Mouse (Mus musculus): ENCODE data around the gene Gm20388. TPM values are rescaled to one million over a fixed set of nuclear protein-coding genes. Genes with fewer than 3 reads are reported as not detected.
A peak's percentile ranks its signal among the peaks of the same experiment; 100 is the strongest.

Gm20388 gene
- total and polyA plus RNA-seq, 2 experiments from 2014 or later, result 51.3 TPM; not detected in 1

DNA sequence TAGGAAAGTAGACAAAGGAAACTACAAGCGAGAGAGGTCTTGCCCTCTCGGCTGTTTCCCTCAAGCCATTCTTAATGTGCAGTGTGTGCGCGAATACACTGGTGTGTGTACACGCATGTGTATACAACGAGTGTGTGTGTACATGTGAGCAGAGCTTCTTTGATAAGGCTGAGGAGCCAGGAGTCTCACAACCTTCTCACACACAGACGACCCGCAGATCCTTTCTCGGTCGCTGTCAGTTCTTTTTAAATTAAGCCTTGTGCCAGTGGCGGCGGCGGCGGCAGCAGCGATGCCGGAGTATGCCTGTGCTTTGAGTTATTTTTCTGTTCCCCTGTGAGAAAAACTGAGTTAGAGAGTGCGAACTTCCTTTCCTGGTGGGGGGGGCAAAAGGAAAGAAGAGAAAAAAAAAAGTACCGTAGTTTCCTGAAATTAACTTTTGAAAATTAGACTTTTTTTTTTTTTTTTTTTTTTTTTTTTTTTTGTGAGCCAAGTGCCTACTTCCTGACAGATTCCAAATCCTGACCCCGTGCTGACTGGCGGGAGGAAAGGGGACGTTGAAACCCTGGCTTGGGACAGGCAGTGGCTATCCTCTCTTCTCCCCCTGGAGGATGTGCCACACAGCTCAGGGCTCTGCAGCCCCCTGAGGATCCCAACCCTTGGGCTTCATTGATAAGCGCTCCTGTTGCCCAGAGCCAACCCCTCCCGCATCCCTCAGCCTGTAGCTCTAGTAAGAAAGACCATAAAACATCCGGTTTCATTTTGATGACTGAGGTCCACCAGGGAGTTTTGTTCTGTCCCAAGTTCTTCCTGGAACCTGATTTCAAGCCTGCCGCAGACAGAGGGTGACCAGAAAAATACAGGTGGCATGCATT lies 1038.2 kb downstream of the Gm20388 start:
- no peak for TF ChIP-seq CTCF (IDR thresholded peaks at IDR 0.05; ENCODE audit: low read depth)
- Histone ChIP-seq H3K9ac (no peak overlapping the region), H3K36me3 (ENCODE audit: insufficient read depth) (no peaks in the 10 kb centered on the region), H3K4me1 (ENCODE audit: insufficient read depth) (no peaks in the 10 kb centered on the region), H3K27ac (ENCODE audit: low read depth, low read length) (no peak overlapping the region), H3K9me3 (ENCODE audit: low read length) (no peaks in the 10 kb centered on the region), H3K27me3 (ENCODE audit: insufficient read depth, low read length) (peaks cover 3% of the 10 kb centered on the region), H3K4me3 (ENCODE audit: low read depth, low read length) (no peak overlapping the region), H3K4me2 (ENCODE audit: low read depth) (no peak overlapping the region)
- ATAC-seq (no peak), DNase-seq (no peak)
- 48% methylated on average over 25 of the region's 25 CpGs for WGBS

DNA sequence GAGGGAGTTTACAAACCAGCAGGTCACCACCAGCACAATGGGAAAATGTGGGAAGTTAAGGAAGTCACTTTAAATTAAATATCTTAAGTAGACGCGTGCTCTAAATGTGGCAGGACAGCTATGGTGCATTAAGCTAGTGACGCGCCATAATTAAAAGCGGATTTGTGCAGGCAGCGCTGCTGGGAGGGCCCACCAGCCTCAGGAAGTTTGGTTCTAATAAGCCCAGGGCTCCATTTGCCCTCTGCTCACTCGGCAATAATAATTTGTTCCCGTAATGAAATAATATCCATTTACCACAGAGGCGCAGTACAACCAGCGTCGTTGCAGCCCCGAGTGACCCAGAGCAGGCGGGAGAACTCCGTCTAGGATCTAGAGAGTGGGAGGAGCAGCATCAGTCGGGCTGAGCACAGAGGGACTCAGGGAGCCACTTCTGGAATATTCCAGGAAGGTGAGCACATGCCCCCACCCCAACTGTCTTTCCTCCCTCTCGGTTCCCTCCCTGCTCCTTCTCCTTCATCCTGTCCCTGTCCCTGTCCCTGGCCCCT lies 1040.1 kb downstream of the Gm20388 start:
- H3K4me3 ChIP-seq (ENCODE audit: low read depth, low read length), result no peak overlapping the region
- no peak for TF ChIP-seq CTCF (IDR thresholded peaks at IDR 0.05; ENCODE audit: low read depth)
- WGBS, result 24% methylated on average over 16 of the region's 16 CpGs

GRCm38 (mm10) chr8:120959470-120959891 lies 1048.8 kb downstream of the Gm20388 start:
- 16% methylated on average over 8 of the region's 8 CpGs for WGBS
- H3K4me2 ChIP-seq (ENCODE audit: low read depth), result no peak overlapping the region
- no peaks in the 10 kb centered on the region for H3K27me3 ChIP-seq (ENCODE audit: insufficient read depth, low read length)
- ATAC-seq (peak; percentile 36; the same call in 1 of the 2 replicates), DNase-seq (no peak)
- H3K36me3 ChIP-seq (ENCODE audit: insufficient read depth), result no peaks in the 10 kb centered on the region
- no peak overlapping the region for H3K4me3 ChIP-seq (ENCODE audit: low read depth, low read length)
- no peak for TF ChIP-seq CTCF (IDR thresholded peaks at IDR 0.05; ENCODE audit: low read depth)
- no peaks in the 10 kb centered on the region for H3K9me3 ChIP-seq (ENCODE audit: low read length)
- no peak overlapping the region for H3K9ac ChIP-seq
- H3K27ac ChIP-seq (ENCODE audit: low read depth, low read length), result no peak overlapping the region
- H3K4me1 ChIP-seq (ENCODE audit: insufficient read depth), result no peaks in the 10 kb centered on the region

More for the DNA sequence above, 1040.1 kb downstream of the Gm20388 start:
- Histone ChIP-seq H3K9ac (no peak overlapping the region), H3K27me3 (ENCODE audit: insufficient read depth, low read length) (peaks cover 3% of the 10 kb centered on the region), H3K27ac (ENCODE audit: low read depth, low read length) (no peak overlapping the region), H3K36me3 (ENCODE audit: insufficient read depth) (no peaks in the 10 kb centered on the region), H3K9me3 (ENCODE audit: low read length) (no peaks in the 10 kb centered on the region), H3K4me1 (ENCODE audit: insufficient read depth) (no peaks in the 10 kb centered on the region), H3K4me2 (ENCODE audit: low read depth) (no peak overlapping the region)
- ATAC-seq, result no peak
- no peak for DNase-seq

GRCm38 (mm10) chr8:120962606-120963380 lies 1052.2 kb downstream of the Gm20388 start:
- Histone ChIP-seq H3K27ac (ENCODE audit: low read depth, low read length) (no peak overlapping the region), H3K27me3 (ENCODE audit: insufficient read depth, low read length) (no peaks in the 10 kb centered on the region), H3K9me3 (ENCODE audit: low read length) (no peaks in the 10 kb centered on the region), H3K4me3 (ENCODE audit: low read depth, low read length) (no peak overlapping the region), H3K9ac (no peak overlapping the region), H3K4me1 (ENCODE audit: insufficient read depth) (no peaks in the 10 kb centered on the region), H3K36me3 (ENCODE audit: insufficient read depth) (no peaks in the 10 kb centered on the region), H3K4me2 (ENCODE audit: low read depth) (no peak overlapping the region)
- WGBS, result 90% methylated on average over 5 of the region's 5 CpGs
- TF ChIP-seq CTCF (IDR thresholded peaks at IDR 0.05; ENCODE audit: low read depth), result no peak
- ATAC-seq (no peak), DNase-seq (no peak)

- H3K4me2 ChIP-seq (ENCODE audit: low read depth), result no peak overlapping the region
- DNase-seq (no peak), ATAC-seq (no peak)
- H3K27ac ChIP-seq (ENCODE audit: low read depth, low read length), result no peak overlapping the region
- 20% methylated on average over 3 of the region's 3 CpGs for WGBS
- no peak overlapping the region for H3K9ac ChIP-seq
- no peaks in the 10 kb centered on the region for H3K36me3 ChIP-seq (ENCODE audit: insufficient read depth)
- no peaks in the 10 kb centered on the region for H3K9me3 ChIP-seq (ENCODE audit: low read length)
- no peak overlapping the region for H3K4me3 ChIP-seq (ENCODE audit: low read depth, low read length)
- H3K27me3 ChIP-seq (ENCODE audit: insufficient read depth, low read length), result peaks cover 11% of the 10 kb centered on the region; the same call in 1 of the 2 replicates
- no peaks in the 10 kb centered on the region for H3K4me1 ChIP-seq (ENCODE audit: insufficient read depth)
- TF ChIP-seq CTCF (IDR thresholded peaks at IDR 0.05; ENCODE audit: low read depth), result no peak
Measured at GRCm38 (mm10) chr8:120966557-120966956, 1055.9 kb downstream of the Gm20388 start.

DNA sequence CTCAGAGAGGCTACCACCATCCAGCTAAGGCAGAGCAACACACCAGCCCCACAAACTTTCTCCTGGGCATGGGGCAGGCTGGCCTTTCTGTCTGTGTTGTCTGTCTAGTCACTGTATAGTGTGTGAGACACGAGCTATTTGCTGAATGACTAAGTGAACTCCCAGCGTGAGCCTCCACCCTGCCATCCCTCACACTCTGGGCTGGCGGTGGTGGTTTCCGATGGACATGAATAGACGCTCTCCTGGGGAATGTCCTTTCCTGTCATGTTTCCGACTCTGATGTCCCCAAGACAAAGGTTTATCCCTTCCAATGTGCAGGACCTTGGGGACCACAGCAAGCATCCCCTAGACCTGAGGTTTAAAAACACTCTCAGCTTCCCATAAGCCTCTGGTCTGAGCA lies 1057.7 kb downstream of the Gm20388 start:
- Histone ChIP-seq H3K9me3 (ENCODE audit: low read length) (no peaks in the 10 kb centered on the region), H3K36me3 (ENCODE audit: insufficient read depth) (no peaks in the 10 kb centered on the region), H3K4me2 (ENCODE audit: low read depth) (no peak overlapping the region), H3K27me3 (ENCODE audit: insufficient read depth, low read length) (peaks cover 18% of the 10 kb centered on the region), H3K9ac (no peak overlapping the region), H3K4me3 (ENCODE audit: low read depth, low read length) (no peak overlapping the region), H3K4me1 (ENCODE audit: insufficient read depth) (0 out of 2 replicates have a peak, but pooled peaks cover 2% of the 10 kb centered on the region), H3K27ac (ENCODE audit: low read depth, low read length) (no peak overlapping the region)
- WGBS, result 48% methylated on average over 6 of the region's 6 CpGs
- no peak for TF ChIP-seq CTCF (IDR thresholded peaks at IDR 0.05; ENCODE audit: low read depth)
- ATAC-seq, result no peak
- no peak for DNase-seq

Data from forebrain, postnatal 0 days (tissue).